Mouse (Mus musculus) adrenal gland, postnatal 25 days (tissue): Measurements from ENCODE around the gene Lrrc41. TPM values are rescaled to one million over a fixed set of nuclear protein-coding genes. Genes with fewer than 3 reads are reported as not detected.

Experiments
- DNase-seq: peaks from one replicate; pipeline ENCODE4 v3.0.0; 2021; ENCODE audit warnings: mixed read lengths
- total RNA-seq: library from RNA; stranded (reverse); gene quantifications from 2 replicates; pipeline ENCODE4 v1.2.3, GENCODE M21; 2021

Lrrc41 gene
- total RNA-seq, 1 experiment from 2014 or later, result 62.9 TPM

- DNase-seq, result peak; percentile 8
These were observed 2.4 kb downstream of the Lrrc41 start for GRCm38 (mm10) chr4:116077240-116078095.

- no peak for DNase-seq
These were observed 13.6 kb downstream of the Lrrc41 start for GRCm38 (mm10) chr4:116088510-116089249.

GRCm38 (mm10) chr4:116096291-116096690 is 21.2 kb downstream of the Lrrc41 start:
- no peak for DNase-seq

GRCm38 (mm10) chr4:116097211-116097610 is 22.1 kb downstream of the Lrrc41 start:
- no peak for DNase-seq

GRCm38 (mm10) chr4:116100959-116101358 is 25.9 kb downstream of the Lrrc41 start:
- no peak for DNase-seq

GRCm38 (mm10) chr4:116105278-116105677 is 30.2 kb downstream of the Lrrc41 start:
- no peak for DNase-seq

GRCm38 (mm10) chr4:116110695-116111094 is 35.6 kb downstream of the Lrrc41 start:
- DNase-seq, result no peak

GRCm38 (mm10) chr4:116111486-116111885 is 36.4 kb downstream of the Lrrc41 start:
- DNase-seq, result no peak

- DNase-seq, result no peak
These were observed 47.7 kb downstream of the Lrrc41 start for GRCm38 (mm10) chr4:116122762-116123161.

- peak; percentile 77 for DNase-seq
These were observed 48.8 kb downstream of the Lrrc41 start, which contains the start of the genes Rad54l and Pomgnt1 for GRCm38 (mm10) chr4:116123602-116124519. Rad54l (minus strand) TSS chr4:116123690. Pomgnt1 (plus strand) TSS chr4:116123840.

- no peak for DNase-seq
These were observed 50.8 kb downstream of the Lrrc41 start for GRCm38 (mm10) chr4:116125803-116126386.

- no peak for DNase-seq
These were observed 52.9 kb downstream of the Lrrc41 start for GRCm38 (mm10) chr4:116127956-116128355.

GRCm38 (mm10) chr4:116133126-116133525 is 58.1 kb downstream of the Lrrc41 start:
- no peak for DNase-seq

- DNase-seq, result no peak
These were observed 59.9 kb downstream of the Lrrc41 start for GRCm38 (mm10) chr4:116134990-116135389.

- DNase-seq, result no peak
These were observed 62.4 kb downstream of the Lrrc41 start for GRCm38 (mm10) chr4:116137421-116137996.

- DNase-seq, result no peak
These were observed 65.9 kb downstream of the Lrrc41 start for GRCm38 (mm10) chr4:116140801-116141574.

- DNase-seq, result no peak
These were observed 66.7 kb downstream of the Lrrc41 start for GRCm38 (mm10) chr4:116141736-116142135.

- DNase-seq, result no peak
These were observed 67.2 kb downstream of the Lrrc41 start for GRCm38 (mm10) chr4:116142269-116142668.

GRCm38 (mm10) chr4:116143317-116143811 is 68.3 kb downstream of the Lrrc41 start:
- peak; percentile 42 for DNase-seq
